Mouse (Mus musculus): Measurements from ENCODE around the gene Cacna1e. TPM values are rescaled to one million over a fixed set of nuclear protein-coding genes. Genes with fewer than 3 reads are reported as not detected.

The Cacna1e gene
- polyA plus RNA-seq, 1 experiment from 2014 or later = 3.2 TPM

DNA sequence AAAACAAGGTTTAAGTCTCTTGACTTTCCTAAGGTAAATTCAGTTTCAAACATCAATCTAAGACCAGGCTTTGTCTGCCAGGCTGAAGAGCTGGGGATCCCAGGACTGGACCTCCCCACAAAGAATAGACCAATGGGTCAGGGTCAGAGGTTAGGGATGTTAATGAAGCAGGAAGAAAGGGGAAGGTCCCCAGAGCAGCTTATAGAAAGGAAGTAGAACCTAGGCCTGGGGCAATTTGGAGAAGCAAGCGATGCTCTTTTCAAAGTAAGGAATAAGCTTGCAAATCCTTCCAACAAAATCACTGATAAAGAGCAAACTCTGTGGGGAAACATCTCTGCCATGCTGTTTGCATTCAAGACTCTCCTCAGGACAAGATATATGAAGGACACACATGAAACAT, 205.3 kb downstream of the Cacna1e start:
- Histone ChIP-seq H3K4me3 (replicated peaks) (no peak overlapping the region), H3K4me1 (no peaks in the 10 kb centered on the region), H3K4me2 (no peak overlapping the region), H3K27ac (no peak overlapping the region), H3K27me3 (no peaks in the 10 kb centered on the region), H3K9ac (no peak overlapping the region), H3K9me3 (no peaks in the 10 kb centered on the region), H3K36me3 (replicated peaks) (no peaks in the 10 kb centered on the region)
- 4% methylated on average over 1 of the region's 1 CpGs for WGBS
- no peak for ATAC-seq (ENCODE audit: low FRiP score)

DNA sequence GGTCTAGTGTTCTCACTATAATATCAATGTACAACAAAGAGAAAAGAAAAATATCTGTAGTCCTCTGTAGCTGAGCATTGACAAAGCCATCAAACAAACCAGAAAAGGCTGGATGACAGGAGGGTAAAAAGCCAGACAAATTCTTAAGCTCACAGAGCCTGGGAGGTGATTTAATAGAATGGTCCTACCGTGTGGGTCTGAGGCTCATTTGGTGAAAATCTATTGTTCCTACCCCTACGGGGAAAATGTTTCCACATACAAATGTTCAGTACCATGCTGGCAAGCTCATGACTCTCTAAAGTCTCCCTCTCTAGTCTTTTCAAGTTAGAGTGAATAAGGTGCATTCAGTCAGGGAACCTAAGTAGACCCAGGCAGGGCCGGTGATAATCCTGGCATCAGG, 206.2 kb downstream of the Cacna1e start:
- WGBS = 26% methylated on average over 3 of the region's 3 CpGs
- no peaks in the 10 kb centered on the region for H3K27me3 ChIP-seq
- no peak overlapping the region for H3K27ac ChIP-seq
- no peak for ATAC-seq (ENCODE audit: low FRiP score)
- no peaks in the 10 kb centered on the region for H3K36me3 ChIP-seq (replicated peaks)
- H3K9me3 ChIP-seq = no peaks in the 10 kb centered on the region
- H3K4me1 ChIP-seq = no peaks in the 10 kb centered on the region
- H3K4me3 ChIP-seq (replicated peaks) = no peak overlapping the region
- no peak overlapping the region for H3K4me2 ChIP-seq
- H3K9ac ChIP-seq = no peak overlapping the region

GRCm38 (mm10) chr1:154677677-154678076, 206.6 kb downstream of the Cacna1e start:
- Histone ChIP-seq H3K4me1 (no peaks in the 10 kb centered on the region), H3K27me3 (no peaks in the 10 kb centered on the region), H3K4me2 (no peak overlapping the region), H3K4me3 (replicated peaks) (no peak overlapping the region), H3K9ac (no peak overlapping the region), H3K36me3 (replicated peaks) (no peaks in the 10 kb centered on the region), H3K27ac (no peak overlapping the region), H3K9me3 (no peaks in the 10 kb centered on the region)
- no peak for ATAC-seq (ENCODE audit: low FRiP score)
- 79% methylated on average over 2 of the region's 2 CpGs for WGBS

- Histone ChIP-seq H3K9me3 (no peaks in the 10 kb centered on the region), H3K4me1 (peaks cover 12% of the 10 kb centered on the region), H3K27ac (no peak overlapping the region), H3K9ac (no peak overlapping the region), H3K27me3 (no peaks in the 10 kb centered on the region), H3K4me2 (no peak overlapping the region), H3K4me3 (replicated peaks) (no peak overlapping the region), H3K36me3 (replicated peaks) (no peaks in the 10 kb centered on the region)
- no peak for ATAC-seq (ENCODE audit: low FRiP score)
Observed at GRCm38 (mm10) chr1:154663721-154664120, 220.6 kb downstream of the Cacna1e start.

DNA sequence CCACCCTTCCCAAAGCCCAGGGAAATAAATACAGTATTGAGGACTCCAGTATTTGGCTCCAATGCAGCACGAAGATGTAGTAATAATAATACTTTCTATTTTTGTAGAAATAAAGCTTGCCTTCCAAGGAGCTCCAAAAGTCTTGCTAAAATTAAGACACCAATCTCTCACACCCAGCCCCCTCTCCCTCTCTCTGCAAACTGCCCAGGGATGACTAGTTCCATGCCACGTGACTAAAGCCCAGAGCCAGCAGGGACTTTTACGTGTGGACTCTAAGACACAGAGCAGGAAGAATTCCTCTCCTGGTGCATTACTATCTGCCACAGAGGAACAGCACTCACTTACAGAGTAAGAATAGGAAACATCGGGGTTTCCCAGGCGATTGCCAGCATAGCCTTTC, 222.3 kb downstream of the Cacna1e start:
- no peak for ATAC-seq (ENCODE audit: low FRiP score)
- Histone ChIP-seq H3K9me3 (no peaks in the 10 kb centered on the region), H3K36me3 (replicated peaks) (no peaks in the 10 kb centered on the region), H3K4me3 (replicated peaks) (no peak overlapping the region), H3K27me3 (no peaks in the 10 kb centered on the region), H3K27ac (no peak overlapping the region), H3K4me1 (peaks cover 12% of the 10 kb centered on the region), H3K9ac (no peak overlapping the region), H3K4me2 (no peak overlapping the region)
- WGBS = 82% methylated on average over 5 of the region's 5 CpGs

DNA sequence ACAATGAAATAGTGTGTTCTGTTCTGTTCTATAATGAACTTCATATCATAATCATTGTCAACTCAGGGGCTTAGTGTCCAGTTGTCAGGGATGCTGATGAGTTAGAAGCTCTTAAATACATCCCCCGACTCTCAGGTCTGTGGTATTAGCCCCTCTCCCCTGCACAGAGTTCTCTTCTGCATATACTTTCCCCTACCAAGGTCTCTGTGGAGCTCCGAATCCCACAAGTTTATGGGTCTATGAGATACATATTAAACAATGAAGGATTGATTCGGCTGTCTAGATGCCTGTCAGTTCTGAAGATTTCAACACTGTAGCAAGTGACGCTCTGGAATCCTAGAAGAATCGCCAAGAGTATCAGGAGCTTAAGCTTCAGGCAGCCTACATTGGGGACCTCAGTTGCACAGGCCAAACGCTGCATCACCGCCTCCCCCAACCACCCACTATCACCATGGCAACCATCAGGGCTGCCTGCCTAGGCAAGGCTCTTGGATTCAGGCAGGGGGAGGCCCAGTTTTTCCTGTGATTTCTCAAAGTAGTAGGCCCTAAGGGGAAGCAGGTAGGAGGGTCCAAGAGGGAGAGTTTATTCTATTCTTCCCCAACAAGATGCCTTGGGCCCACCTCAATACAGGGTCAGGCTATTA, 223.0 kb downstream of the Cacna1e start:
- Histone ChIP-seq H3K4me1 (peaks cover 12% of the 10 kb centered on the region), H3K9me3 (no peaks in the 10 kb centered on the region), H3K36me3 (replicated peaks) (no peaks in the 10 kb centered on the region), H3K4me2 (no peak overlapping the region), H3K27me3 (no peaks in the 10 kb centered on the region), H3K27ac (no peak overlapping the region), H3K4me3 (replicated peaks) (no peak overlapping the region), H3K9ac (no peak overlapping the region)
- 45% methylated on average over 7 of the region's 7 CpGs for WGBS
- ATAC-seq (ENCODE audit: low FRiP score) = peak; percentile 86

GRCm38 (mm10) chr1:154657366-154657765, 226.9 kb downstream of the Cacna1e start:
- no peak overlapping the region for H3K4me2 ChIP-seq
- 80% methylated on average over 5 of the region's 5 CpGs for WGBS
- no peaks in the 10 kb centered on the region for H3K27me3 ChIP-seq
- no peak overlapping the region for H3K27ac ChIP-seq
- H3K36me3 ChIP-seq (replicated peaks) = no peaks in the 10 kb centered on the region
- H3K9me3 ChIP-seq = no peaks in the 10 kb centered on the region
- ATAC-seq (ENCODE audit: low FRiP score) = no peak
- no peak overlapping the region for H3K9ac ChIP-seq
- no peak overlapping the region for H3K4me3 ChIP-seq (replicated peaks)
- H3K4me1 ChIP-seq = peaks cover 12% of the 10 kb centered on the region

- ATAC-seq (ENCODE audit: low FRiP score) = no peak
- H3K27me3 ChIP-seq = no peaks in the 10 kb centered on the region
- H3K4me3 ChIP-seq (replicated peaks) = no peak overlapping the region
- H3K9ac ChIP-seq = no peak overlapping the region
- 77% methylated on average over 2 of the region's 2 CpGs for WGBS
- H3K4me1 ChIP-seq = no peaks in the 10 kb centered on the region
- no peaks in the 10 kb centered on the region for H3K36me3 ChIP-seq (replicated peaks)
- H3K9me3 ChIP-seq = no peaks in the 10 kb centered on the region
- no peak overlapping the region for H3K4me2 ChIP-seq
- no peak overlapping the region for H3K27ac ChIP-seq
Observed at GRCm38 (mm10) chr1:154653951-154654350, 230.3 kb downstream of the Cacna1e start.

GRCm38 (mm10) chr1:154646156-154646950, 237.9 kb downstream of the Cacna1e start:
- H3K4me3 ChIP-seq (replicated peaks) = no peak overlapping the region
- H3K27ac ChIP-seq = no peak overlapping the region
- H3K9ac ChIP-seq = no peak overlapping the region
- no peaks in the 10 kb centered on the region for H3K27me3 ChIP-seq
- WGBS = 94% methylated on average over 6 of the region's 6 CpGs
- H3K36me3 ChIP-seq (replicated peaks) = no peaks in the 10 kb centered on the region
- no peaks in the 10 kb centered on the region for H3K4me1 ChIP-seq
- no peak overlapping the region for H3K4me2 ChIP-seq
- no peak for ATAC-seq (ENCODE audit: low FRiP score)
- H3K9me3 ChIP-seq = no peaks in the 10 kb centered on the region

GRCm38 (mm10) chr1:154637821-154638220, 246.5 kb downstream of the Cacna1e start:
- H3K4me1 ChIP-seq = no peaks in the 10 kb centered on the region
- no peak for ATAC-seq (ENCODE audit: low FRiP score)
- H3K36me3 ChIP-seq (replicated peaks) = no peaks in the 10 kb centered on the region
- H3K9me3 ChIP-seq = no peaks in the 10 kb centered on the region
- no peak overlapping the region for H3K27ac ChIP-seq
- H3K27me3 ChIP-seq = no peaks in the 10 kb centered on the region
- H3K9ac ChIP-seq = no peak overlapping the region
- no peak overlapping the region for H3K4me3 ChIP-seq (replicated peaks)
- H3K4me2 ChIP-seq = no peak overlapping the region
- WGBS = 68% methylated on average over 4 of the region's 4 CpGs

DNA sequence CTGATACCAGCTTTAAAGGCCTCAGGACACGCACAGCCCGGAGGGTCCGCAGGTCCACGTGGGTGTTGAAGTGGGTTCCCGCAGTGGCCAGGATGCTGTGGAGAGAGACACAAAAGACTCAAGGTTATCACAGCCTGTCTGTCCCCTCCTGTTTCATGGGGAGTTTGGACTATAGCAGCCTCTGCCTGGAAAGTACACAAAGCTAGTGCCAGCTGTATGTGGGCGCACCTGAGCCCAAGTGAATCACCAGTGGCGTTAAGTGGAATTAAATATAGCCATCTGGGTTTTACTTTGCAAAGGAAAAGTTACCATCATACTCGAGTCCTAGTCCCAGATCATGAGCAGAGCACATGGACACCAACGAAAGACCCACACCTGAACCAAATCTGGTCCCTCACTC, 248.5 kb downstream of the Cacna1e start:
- Histone ChIP-seq H3K9me3 (no peaks in the 10 kb centered on the region), H3K4me1 (no peaks in the 10 kb centered on the region), H3K27ac (no peak overlapping the region), H3K4me3 (replicated peaks) (no peak overlapping the region), H3K27me3 (no peaks in the 10 kb centered on the region), H3K4me2 (no peak overlapping the region), H3K9ac (no peak overlapping the region), H3K36me3 (replicated peaks) (no peaks in the 10 kb centered on the region)
- no peak for ATAC-seq (ENCODE audit: low FRiP score)
- WGBS = 89% methylated on average over 9 of the region's 9 CpGs

GRCm38 (mm10) chr1:154632886-154633285, 251.4 kb downstream of the Cacna1e start:
- Histone ChIP-seq H3K4me2 (no peak overlapping the region), H3K36me3 (replicated peaks) (no peaks in the 10 kb centered on the region), H3K27ac (no peak overlapping the region), H3K9ac (no peak overlapping the region), H3K4me1 (no peaks in the 10 kb centered on the region), H3K27me3 (no peaks in the 10 kb centered on the region), H3K4me3 (replicated peaks) (no peak overlapping the region), H3K9me3 (no peaks in the 10 kb centered on the region)
- WGBS = 51% methylated on average over 2 of the region's 2 CpGs
- no peak for ATAC-seq (ENCODE audit: low FRiP score)

All from forebrain, embryonic 12.5 days (tissue).